Mouse (Mus musculus) olfactory bulb, adult 2 months (tissue): ENCODE data around the gene Cdc14a. TPM values are rescaled to one million over a fixed set of nuclear protein-coding genes. Genes with fewer than 3 reads are reported as not detected.
"Not testable (repeated sequence)": the region's sequence is repeated elsewhere in the genome, so short reads cannot be mapped to it uniquely, and the experiment has no call there.

Source experiments
- H3K27ac ChIP-seq: fragments of 200-500 bp; 2 replicates; pipeline ENCODE4 v1.5.1; 2012; ENCODE audit warnings: low read depth, low read length; ENCODE audit not compliant: insufficient read depth
- H3K4me1 ChIP-seq: fragments of 200-500 bp; 2 replicates; pipeline ENCODE4 v1.6.1; 2012; ENCODE audit warnings: low read length; ENCODE audit not compliant: control insufficient read depth, insufficient read depth
- H3K4me3 ChIP-seq: fragments of 200-500 bp; 2 replicates; pipeline ENCODE4 v1.5.1; 2012; ENCODE audit warnings: mild to moderate bottlenecking, low read depth, low read length, moderate library complexity; ENCODE audit not compliant: insufficient read depth
- CTCF ChIP-seq: fragments of 200-500 bp; IDR thresholded peaks from 2 replicates; pipeline ENCODE4 v1.5.1; 2012; ENCODE audit warnings: low read depth, mild to moderate bottlenecking, low read length, moderate library complexity; ENCODE audit not compliant: insufficient read depth
- POLR2A ChIP-seq: fragments of 200-500 bp; IDR thresholded peaks from 2 replicates; pipeline ENCODE4 v1.6.1; 2012; ENCODE audit warnings: mild to moderate bottlenecking, low read depth, low read length, moderate library complexity; ENCODE audit not compliant: insufficient read depth
- WGBS: fragments of 180-500 bp; shearing (Covaris S2); methylation state at CpG from one replicate; pipeline ENCODE4 v1.1.7; 2018; 5-methylcytosine and 5-hydroxymethylcytosine counted together
- polyA plus RNA-seq: library from polyadenylated mRNA; stranded (reverse); fragments of >200 nt; gene quantifications from 2 replicates; pipeline ENCODE4 v1.2.4, GENCODE M21; 2012; ENCODE audit warnings: low replicate concordance; ENCODE audit not compliant: missing spikeins, insufficient read depth, insufficient read length

Gene Cdc14a
- polyA plus RNA-seq, 1 experiment: not detected

DNA sequence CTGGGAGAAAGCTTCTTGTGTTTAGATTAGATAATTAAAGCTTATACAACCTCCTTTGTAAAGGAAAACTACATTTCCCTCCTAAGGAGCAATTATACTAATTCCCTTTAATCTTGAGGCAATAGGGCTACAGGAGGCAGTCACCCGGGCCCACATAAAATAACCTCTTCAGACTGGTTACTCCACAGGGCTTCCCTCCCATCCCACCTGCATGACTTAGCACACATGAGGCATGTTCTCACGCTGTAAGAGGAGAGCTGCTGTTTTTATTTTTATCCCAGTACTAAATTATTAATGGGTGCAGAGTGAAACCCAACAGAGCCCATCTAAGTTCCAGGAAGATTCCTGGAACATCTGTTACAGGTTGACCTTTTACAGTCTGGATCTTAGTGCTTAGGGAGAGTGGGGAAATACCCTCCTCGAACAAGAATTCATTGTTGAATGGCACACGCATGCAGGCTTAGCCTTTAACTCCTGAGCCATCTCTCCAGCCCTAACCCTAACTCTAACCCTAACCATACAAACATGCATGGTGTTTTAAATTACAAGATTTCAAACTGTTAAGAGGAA lies 54.9 kb downstream of the Cdc14a start:
- Histone ChIP-seq H3K4me3 (no peak overlapping the region), H3K4me1 (peaks cover 4% of the 10 kb centered on the region; the same call in 1 of the 2 replicates), H3K27ac (no peak overlapping the region)
- WGBS: 26% methylated on average over 4 of the region's 4 CpGs
- TF ChIP-seq CTCF: no peak
- TF ChIP-seq POLR2A: no peak

DNA sequence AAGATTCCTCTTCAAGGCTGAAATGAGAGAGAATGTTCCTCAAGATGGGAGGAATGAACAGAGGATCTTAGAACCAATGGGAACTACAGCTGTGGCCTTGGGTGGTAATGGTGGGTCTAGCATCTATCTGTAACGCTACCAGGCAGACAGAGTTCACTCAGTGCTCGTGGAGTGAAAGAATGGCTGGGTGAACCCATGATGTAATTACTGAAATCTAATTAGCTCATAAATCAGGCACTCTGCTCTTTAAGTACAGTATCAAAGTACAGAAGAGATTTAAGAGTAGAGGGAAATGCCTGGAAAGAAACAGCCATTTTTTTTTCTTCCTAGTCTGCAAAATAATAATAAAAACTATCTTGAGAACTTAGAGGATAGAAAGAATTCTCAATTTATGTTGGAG lies 57.7 kb downstream of the Cdc14a start:
- no peak overlapping the region for H3K27ac ChIP-seq
- TF ChIP-seq POLR2A: no peak
- no peak for TF ChIP-seq CTCF
- H3K4me3 ChIP-seq: no peak overlapping the region
- peaks cover 4% of the 10 kb centered on the region; the same call in 1 of the 2 replicates for H3K4me1 ChIP-seq
- 85% methylated on average over 2 of the region's 2 CpGs for WGBS

DNA sequence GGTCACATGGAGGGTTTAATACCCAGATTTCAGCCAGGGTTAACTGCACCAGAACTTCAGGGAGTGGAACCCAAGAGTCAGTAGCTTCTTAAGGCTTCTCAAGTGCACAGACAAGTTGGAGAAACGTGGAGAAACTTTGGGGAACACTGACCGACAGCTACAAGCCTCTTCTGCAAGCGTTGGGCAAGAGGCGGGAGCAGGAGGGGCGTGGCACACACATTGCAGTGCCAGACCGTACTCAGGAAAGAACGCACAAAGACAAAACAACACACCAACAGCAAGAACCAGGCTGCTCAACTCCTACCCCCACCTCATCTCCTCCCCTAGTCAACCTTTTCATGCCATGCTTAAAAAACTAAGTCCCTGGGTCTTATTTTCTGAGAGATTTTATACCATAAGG lies 61.9 kb downstream of the Cdc14a start:
- 91% methylated on average over 7 of the region's 7 CpGs for WGBS
- no peak overlapping the region for H3K27ac ChIP-seq
- no peak for TF ChIP-seq CTCF
- TF ChIP-seq POLR2A: no peak
- no peaks in the 10 kb centered on the region for H3K4me1 ChIP-seq
- no peak overlapping the region for H3K4me3 ChIP-seq

DNA sequence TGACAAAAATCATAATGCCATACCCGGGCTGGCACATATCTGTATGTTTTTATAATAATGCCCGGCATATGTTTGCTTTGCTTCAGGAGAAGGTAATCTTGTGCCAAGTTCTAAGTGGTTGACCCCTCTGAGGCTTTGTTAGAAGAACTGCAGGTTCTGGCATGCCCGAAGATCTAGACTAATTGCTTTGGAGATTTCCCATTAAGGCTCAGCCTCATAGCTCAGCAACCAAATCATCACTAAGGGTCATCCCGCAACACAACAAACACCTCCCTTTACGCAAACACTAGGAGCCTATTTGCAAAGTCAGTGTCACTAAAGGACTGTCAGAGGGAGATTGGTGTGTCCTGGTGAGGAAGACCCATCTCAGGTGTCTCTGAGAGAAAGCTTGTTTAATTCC lies 62.7 kb downstream of the Cdc14a start:
- H3K27ac ChIP-seq: no peak overlapping the region
- TF ChIP-seq CTCF: no peak
- no peak for TF ChIP-seq POLR2A
- H3K4me1 ChIP-seq: no peaks in the 10 kb centered on the region
- 93% methylated on average over 5 of the region's 5 CpGs for WGBS
- no peak overlapping the region for H3K4me3 ChIP-seq

DNA sequence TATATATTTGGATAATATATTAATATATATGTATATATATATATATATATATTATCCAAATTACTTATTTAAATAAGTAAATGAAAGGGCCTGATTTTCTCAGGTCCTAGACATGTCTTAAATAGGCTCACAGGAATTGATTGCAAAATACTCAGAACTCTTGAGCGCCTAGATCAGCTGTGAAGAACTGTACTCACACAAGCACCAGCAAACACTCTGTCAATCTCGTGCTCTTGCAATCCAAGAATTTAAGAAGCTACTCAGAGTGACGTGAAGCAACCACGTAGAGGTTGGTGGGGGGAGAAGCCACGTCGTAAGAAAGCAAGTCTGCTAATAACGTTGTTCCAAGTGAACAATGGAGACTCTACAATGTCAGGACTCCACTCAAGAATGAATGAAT lies 66.0 kb downstream of the Cdc14a start:
- Histone ChIP-seq H3K4me1 (no peaks in the 10 kb centered on the region), H3K4me3 (no peak overlapping the region), H3K27ac (no peak overlapping the region)
- TF ChIP-seq POLR2A (no peak), CTCF (no peak)
- 92% methylated on average over 7 of the region's 7 CpGs for WGBS

DNA sequence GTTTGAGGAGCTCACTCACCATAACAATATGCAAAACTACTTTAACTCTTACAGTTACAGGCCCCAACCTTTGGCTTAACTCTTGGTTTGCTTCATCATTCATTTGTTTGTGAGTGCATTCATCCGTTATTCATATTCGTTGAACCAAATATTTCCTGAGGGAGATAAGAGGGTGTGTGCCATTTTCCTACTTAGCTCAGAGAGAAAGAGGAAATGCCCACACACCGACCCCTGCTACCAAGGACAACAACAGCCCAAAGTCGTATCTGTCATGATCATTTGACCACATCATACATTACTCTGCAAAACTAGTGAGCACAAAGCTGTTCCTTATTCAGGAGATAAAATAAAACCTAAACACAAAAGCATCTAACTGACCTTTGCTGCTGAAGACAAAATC lies 66.7 kb downstream of the Cdc14a start:
- H3K27ac ChIP-seq: no peak overlapping the region
- no peak overlapping the region for H3K4me3 ChIP-seq
- TF ChIP-seq CTCF (no peak), POLR2A (no peak)
- no peaks in the 10 kb centered on the region; the same call in 1 of the 2 replicates for H3K4me1 ChIP-seq
- 90% methylated on average over 4 of the region's 4 CpGs for WGBS

DNA sequence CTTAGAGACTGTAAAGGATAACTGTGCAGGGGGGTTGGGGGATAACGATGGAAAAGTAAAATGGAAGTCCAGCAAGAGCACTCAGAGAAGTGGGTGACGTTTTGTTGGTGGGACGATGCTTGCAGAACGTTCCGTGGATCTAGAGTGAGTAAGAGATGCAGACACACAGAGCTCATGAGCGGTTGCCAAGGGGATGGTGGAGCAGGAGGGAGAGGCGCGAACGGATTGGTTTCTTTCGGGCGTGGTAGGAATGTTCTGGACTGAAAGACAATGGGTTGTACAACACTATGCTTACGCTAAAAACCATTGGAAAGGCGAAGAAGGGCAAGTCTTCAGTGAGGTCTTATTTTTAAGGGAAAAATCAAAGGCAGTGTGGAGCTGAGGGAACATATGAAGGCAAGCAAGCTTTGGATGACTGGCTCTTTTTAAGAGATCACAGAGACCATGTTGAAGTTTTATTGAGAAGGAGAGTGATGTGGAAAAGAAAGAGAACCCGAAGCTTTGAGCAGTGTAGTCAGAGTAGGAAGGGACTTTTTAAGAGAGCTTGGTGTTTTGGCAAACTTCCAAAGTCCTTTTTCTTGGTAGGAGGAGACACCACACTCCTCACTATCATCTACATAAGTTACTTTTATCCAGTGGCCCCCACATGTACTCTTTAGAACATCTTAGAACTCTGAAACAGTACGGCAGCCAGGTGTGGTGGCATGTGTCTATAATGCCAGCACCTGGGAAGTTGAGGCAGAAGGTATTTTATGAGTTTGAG lies 68.6 kb downstream of the Cdc14a start:
- no peak for TF ChIP-seq CTCF
- no peak for TF ChIP-seq POLR2A
- H3K27ac ChIP-seq: no peak overlapping the region
- no peak overlapping the region for H3K4me3 ChIP-seq
- WGBS: 84% methylated on average over 15 of the region's 15 CpGs
- no peaks in the 10 kb centered on the region; the same call in 1 of the 2 replicates for H3K4me1 ChIP-seq

DNA sequence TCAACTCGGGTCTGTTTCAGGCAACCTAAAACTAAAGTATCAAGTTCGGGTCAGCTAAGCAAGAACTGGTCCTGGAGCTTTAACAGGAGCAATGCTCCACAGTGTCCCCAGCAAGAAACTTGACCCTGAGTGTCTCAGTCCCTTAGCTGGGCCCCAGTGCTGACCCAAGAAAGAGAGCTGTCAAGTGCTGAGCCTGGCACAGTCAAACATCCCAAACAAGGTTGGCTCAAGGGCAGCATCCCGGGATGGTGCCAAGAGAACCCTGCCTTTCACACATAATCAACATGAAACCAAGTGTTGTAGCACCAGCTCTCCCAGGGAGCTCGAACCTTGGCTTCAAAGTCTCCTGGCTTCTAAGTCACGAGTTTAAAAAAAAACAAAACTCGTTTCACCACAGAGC lies 71.3 kb downstream of the Cdc14a start:
- Histone ChIP-seq H3K4me1 (no peaks in the 10 kb centered on the region; the same call in 1 of the 2 replicates), H3K27ac (no peak overlapping the region), H3K4me3 (no peak overlapping the region)
- TF ChIP-seq CTCF (no peak), POLR2A (no peak)
- WGBS: 44% methylated on average over 6 of the region's 6 CpGs

DNA sequence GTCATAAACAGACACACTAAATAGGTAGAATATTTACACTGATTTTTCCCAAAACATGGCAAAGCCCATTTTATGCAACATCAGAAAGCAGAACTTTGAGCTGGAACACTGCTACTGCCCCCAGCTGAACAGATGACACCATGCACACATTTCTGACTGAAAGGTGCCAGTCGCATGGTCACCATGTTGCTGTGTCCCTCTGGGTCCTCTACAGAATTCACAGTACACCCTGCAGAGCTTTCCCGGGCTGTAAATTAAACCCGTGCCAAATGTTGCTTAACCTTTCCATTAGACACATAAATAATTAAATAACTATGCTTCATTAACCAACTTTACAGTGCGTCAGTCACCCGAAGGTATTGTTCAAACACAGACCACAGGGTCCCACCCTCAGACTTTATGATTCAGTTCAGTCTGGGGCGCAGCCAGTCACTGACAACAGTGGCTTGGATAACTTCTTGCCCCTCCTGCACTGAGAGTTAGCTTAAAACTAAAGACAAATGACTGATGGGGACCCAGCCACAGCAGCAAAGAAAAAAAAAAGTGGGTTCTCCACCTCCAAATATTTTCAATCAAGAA lies 73.4 kb downstream of the Cdc14a start:
- 60% methylated on average over 6 of the region's 6 CpGs for WGBS
- H3K4me3 ChIP-seq: no peak overlapping the region
- no peaks in the 10 kb centered on the region; the same call in 1 of the 2 replicates for H3K4me1 ChIP-seq
- H3K27ac ChIP-seq: no peak overlapping the region
- TF ChIP-seq CTCF: no peak
- TF ChIP-seq POLR2A: no peak

DNA sequence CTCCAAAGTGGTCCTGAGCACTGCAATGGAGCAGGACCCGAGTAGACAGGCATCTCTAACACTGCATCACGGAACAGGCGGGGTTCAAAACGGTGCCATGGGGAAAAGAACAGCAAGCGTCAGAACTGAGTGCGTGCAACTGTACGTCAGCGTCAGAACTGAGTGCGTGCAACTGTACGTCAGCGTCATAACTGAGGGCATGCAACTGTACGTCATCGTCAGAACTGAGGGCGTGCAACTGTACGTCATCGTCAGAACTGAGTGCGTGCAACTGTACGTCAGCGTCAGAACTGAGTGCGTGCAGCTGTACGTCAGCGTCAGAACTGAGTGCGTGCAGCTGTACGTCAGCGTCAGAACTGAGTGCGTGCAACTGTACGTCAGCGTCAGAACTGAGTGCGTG lies 76.3 kb downstream of the Cdc14a start:
- WGBS: 97% methylated on average over 29 of the region's 29 CpGs
- H3K4me1 ChIP-seq, H3K27ac ChIP-seq, H3K4me3 ChIP-seq: not testable (repeated sequence)
